Mouse (Mus musculus): ENCODE measurements around the gene Micu2. TPM values are rescaled to one million over a fixed set of nuclear protein-coding genes. Genes with fewer than 3 reads are reported as not detected.
A peak's percentile ranks its signal among the peaks of the same experiment; 100 is the strongest.

The Micu2 gene
- 56.8 and 61.3 TPM in 2 replicates for total RNA-seq (2012; rRNA removed)
- 100 to 1,000 TPM in 1 of 2 experiments, 10 to 100 TPM in 1; 65.1 to 173 TPM for polyA plus RNA-seq (2012; ENCODE audit: insufficient read depth in 1 of 2, insufficient read length in 2 of 2, low read depth in 1 of 2, low replicate concordance in 2 of 2, missing spikeins in 1 of 2)

- H3K9ac ChIP-seq (ENCODE audit: control insufficient read depth, low read depth, low read length, poor library complexity, severe bottlenecking), result peak within 1 kb of the TSS; percentile 94
- DNase-seq (ENCODE audit: low read depth, low spot score), result peak; percentile 95
- H3K4me3 ChIP-seq (ENCODE audit: control insufficient read depth in 1 of 2, insufficient read depth in 1 of 2, low read depth in 2 of 2, low read length in 2 of 2), result peak within 1 kb of the TSS; percentile 60 to 81
- TF ChIP-seq MYB (IDR thresholded peaks at IDR 0.05; ENCODE audit: low read depth, low read length) (no peak), UBTF (IDR thresholded peaks at IDR 0.05; ENCODE audit: borderline replicate concordance, insufficient read depth, low read depth, low read length) (no peak), ZMIZ1 (IDR thresholded peaks at IDR 0.05; ENCODE audit: low read depth, low read length) (no peak; the same call in 1 of the 2 replicates), GABPA (IDR thresholded peaks at IDR 0.05; ENCODE audit: low read depth, low read length) (no peak), CHD1 (IDR thresholded peaks at IDR 0.05; ENCODE audit: low read depth, low read length) (no peak), RCOR1 (IDR thresholded peaks at IDR 0.05; ENCODE audit: low read depth, low read length) (no peak), MEF2A (IDR thresholded peaks at IDR 0.05; ENCODE audit: extremely low read depth, insufficient replicate concordance, low read depth, low read length, poor library complexity, severe bottlenecking) (no peak), TAL1 (IDR thresholded peaks at IDR 0.05; ENCODE audit: low read length) (no peak), MXI1 (IDR thresholded peaks at IDR 0.05; ENCODE audit: low read depth, low read length) (peak; percentile 62), SIN3A (IDR thresholded peaks at IDR 0.05; ENCODE audit: low read length) (peak; percentile 59), ZKSCAN1 (IDR thresholded peaks at IDR 0.05; ENCODE audit: low read depth, low read length) (peak; percentile 87), ELF1 (IDR thresholded peaks at IDR 0.05; ENCODE audit: low read depth, low read length) (peak; percentile 97), CTCF (IDR thresholded peaks at IDR 0.05 in 2 of 3, conservative IDR thresholded peaks at IDR 0.05 in 1 of 3; ENCODE audit: control insufficient read depth in 1 of 3, insufficient read depth in 1 of 3, low read depth in 2 of 3, low read length in 3 of 3, poor library complexity in 1 of 3, severe bottlenecking in 1 of 3) (no peak), POLR2A (IDR thresholded peaks at IDR 0.05; ENCODE audit: control insufficient read depth in 1 of 2, insufficient read depth in 1 of 2, low read depth in 1 of 2, low read length in 2 of 2, poor library complexity in 1 of 2) (peak; percentile 78 to 84; a peak in 3 of 4 replicates), MAZ (IDR thresholded peaks at IDR 0.05; ENCODE audit: low read depth, low read length) (peak; percentile 27; the same call in 1 of the 2 replicates), CHD2 (IDR thresholded peaks at IDR 0.05; ENCODE audit: low read length) (peak; percentile 99), HCFC1 (IDR thresholded peaks at IDR 0.05; ENCODE audit: low read depth, low read length) (peak; percentile 82), MAFK (IDR thresholded peaks at IDR 0.05; ENCODE audit: borderline replicate concordance, low read depth, low read length) (no peak), NELFE (IDR thresholded peaks at IDR 0.05; ENCODE audit: low read depth, low read length) (peak; percentile 79), TCF12 (IDR thresholded peaks at IDR 0.05; ENCODE audit: low read depth, low read length) (peak; percentile 41), SMC3 (IDR thresholded peaks at IDR 0.05; ENCODE audit: low read depth, low read length) (no peak), BHLHE40 (IDR thresholded peaks at IDR 0.05; ENCODE audit: borderline replicate concordance, low read depth, low read length) (0 out of 2 replicates have a peak, but pooled peaks have one; percentile 37), KAT2A (conservative IDR thresholded peaks at IDR 0.05; ENCODE audit: low read depth, low read length) (no peak; the same call in 1 of the 2 replicates), ETS1 (IDR thresholded peaks at IDR 0.05; ENCODE audit: low read depth, low read length) (peak; percentile 79), USF1 (IDR thresholded peaks at IDR 0.05; ENCODE audit: low read depth, low read length) (no peak), MAX (IDR thresholded peaks at IDR 0.05; ENCODE audit: low read length) (peak; percentile 100), EP300 (IDR thresholded peaks at IDR 0.05; ENCODE audit: low read depth in 1 of 2, low read length in 2 of 2) (peak in 1 of 2 experiments; percentile 48; a peak in 2 of 4 replicates), NRF1 (IDR thresholded peaks at IDR 0.05; ENCODE audit: insufficient read depth, low read depth, low read length, poor library complexity, severe bottlenecking) (peak; percentile 56; the same call in 1 of the 2 replicates), RAD21 (IDR thresholded peaks at IDR 0.05; ENCODE audit: low read depth, low read length) (no peak), GATA1 (IDR thresholded peaks at IDR 0.05; ENCODE audit: low read depth, low read length) (0 out of 2 replicates have a peak, but pooled peaks have one; percentile 5)
- no peaks in the 10 kb centered on the region for H3K9me3 ChIP-seq (replicated peaks; ENCODE audit: insufficient read depth, low read length)
- peak within 1 kb of the TSS; percentile 48 for H3K27ac ChIP-seq (ENCODE audit: control insufficient read depth, low read depth, low read length)
- H3K79me2 ChIP-seq (ENCODE audit: control insufficient read depth, insufficient read depth, low read length, poor library complexity), result peaks cover 10% of the 10 kb centered on the region
- H3K36me3 ChIP-seq (ENCODE audit: control insufficient read depth in 1 of 2, insufficient read depth in 2 of 2, low read length in 2 of 2), result peaks cover 0 to 24% of the 10 kb centered on the region in 2 experiments; a peak in 2 of 4 replicates
- H3K4me1 ChIP-seq (ENCODE audit: control insufficient read depth in 1 of 2, insufficient read depth in 2 of 2, low read length in 2 of 2), result peaks cover 6 to 9% of the 10 kb centered on the region in 2 experiments; a peak in 3 of 4 replicates
- H3K27me3 ChIP-seq (ENCODE audit: control insufficient read depth in 1 of 2, insufficient read depth in 2 of 2, low read length in 2 of 2), result no peaks in the 10 kb centered on the region
These were observed at the start of gene Micu2 for GRCm38 (mm10) chr14:57998526-57999401. TSS of gene Micu2 (minus strand) at chr14:57999262.
